Mouse (Mus musculus) embryonic fibroblast, embryonic 13.5 days (primary cell): ENCODE measurements around the gene Slc38a4.

Experiments
- CTCF ChIP-seq: IDR thresholded peaks from 2 replicates; pipeline ENCODE4 v1.5.1; 2011; ENCODE audit warnings: mild to moderate bottlenecking, control low read depth, low read length, moderate library complexity, borderline replicate concordance; ENCODE audit not compliant: insufficient read depth
- POLR2A ChIP-seq: IDR thresholded peaks from 2 replicates; pipeline ENCODE4 v1.6.1; 2011; ENCODE audit warnings: low read depth, mild to moderate bottlenecking, control low read depth, low read length, moderate library complexity

- no peak for TF ChIP-seq POLR2A
- TF ChIP-seq CTCF, result no peak
Measured at GRCm38 (mm10) chr15:96956699-96957098, 99.1 kb downstream of the Slc38a4 start.
